8 mouse cellular contexts compared by ENCODE assay signal in the genomic region with DNA sequence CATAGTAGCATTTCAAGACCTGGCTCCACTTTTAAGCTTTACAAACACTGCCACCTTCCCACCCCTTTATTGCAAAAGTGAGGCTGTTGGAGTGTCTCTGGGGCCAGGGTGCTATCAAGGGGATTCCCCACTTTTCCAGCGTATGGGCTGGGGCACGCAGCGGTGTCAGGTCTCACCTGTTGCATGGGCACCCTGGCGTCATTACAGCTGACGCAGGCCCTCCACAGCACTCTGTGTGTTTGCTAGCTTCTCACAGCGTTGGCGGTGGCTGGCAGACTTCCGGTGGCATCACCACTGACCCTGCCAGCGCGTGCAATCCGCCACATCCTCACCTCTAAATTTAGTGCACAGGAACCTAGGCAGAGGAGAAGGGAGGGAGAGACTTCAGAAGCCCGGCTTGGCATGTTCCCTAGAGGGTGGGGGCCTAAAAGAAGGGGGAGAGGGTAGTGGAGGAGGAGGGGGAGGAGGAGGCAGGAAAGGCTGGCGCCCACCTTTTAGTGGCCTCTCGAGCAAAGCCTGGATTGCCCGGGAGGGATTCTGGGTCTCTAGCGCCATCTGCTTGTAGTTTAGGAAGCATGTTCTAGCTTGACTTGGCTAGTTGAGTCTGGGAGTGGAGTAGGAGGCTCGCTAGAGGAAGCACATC. TPM values are rescaled to one million over a fixed set of nuclear protein-coding genes. Genes with fewer than 3 reads are reported as not detected.
DNase-seq lines count a peak whose midpoint lies in the region; ATAC-seq lines count a peak whose summit lies in the region.

No protein-coding gene starts in this region.

- DNase-seq in 3T3-L1 (ENCODE audit: low read depth, low spot score) (peak; percentile 86), adipocyte (ENCODE audit: low spot score) (peak; percentile 74)
- peak; percentile 67 for DNase-seq in embryo, embryonic 11.5 days (ENCODE audit: low read depth, low spot score)
- DNase-seq in spleen, postnatal 36 days (ENCODE audit: low spot score in 2 of 2): peak; percentile 46 to 50

- peak overlapping the region; percentile 19 for H3K4me3 ChIP-seq in intestine, embryonic 15.5 days (replicated peaks)
- H3K4me3 ChIP-seq in limb, embryonic 13.5 days: peak overlapping the region; percentile 27
- H3K4me3 ChIP-seq in midbrain, embryonic 13.5 days (replicated peaks): peak overlapping the region; percentile 3; the same call in 1 of the 2 replicates

- no peaks in the 10 kb centered on the region for H3K36me3 ChIP-seq in intestine, embryonic 15.5 days
- H3K36me3 ChIP-seq in limb, embryonic 13.5 days: peaks cover 16% of the 10 kb centered on the region; the same call in 1 of the 2 replicates
- peaks cover under 1% of the 10 kb centered on the region; the same call in 1 of the 2 replicates for H3K36me3 ChIP-seq in midbrain, embryonic 13.5 days

- H3K4me2 ChIP-seq in intestine, embryonic 15.5 days (replicated peaks): peak overlapping the region; percentile 60
- H3K4me2 ChIP-seq in limb, embryonic 13.5 days (replicated peaks): peak overlapping the region; percentile 66
- peak overlapping the region; percentile 45 for H3K4me2 ChIP-seq in midbrain, embryonic 13.5 days (replicated peaks)

- WGBS in intestine, embryonic 15.5 days: 17% methylated on average over 17 of the region's 17 CpGs
- 12% methylated on average over 17 of the region's 17 CpGs for WGBS in limb, embryonic 13.5 days
- WGBS in midbrain, embryonic 13.5 days: 22% methylated on average over 17 of the region's 17 CpGs

- peak; percentile 87 for ATAC-seq in granulocyte monocyte progenitor cell, adult 5-6 weeks (replicated peaks; ENCODE audit: poor library complexity, severe bottlenecking)
- peak; percentile 76 for ATAC-seq in intestine, embryonic 15.5 days
- peak; percentile 45; the same call in 1 of the 2 replicates for ATAC-seq in limb, embryonic 13.5 days (ENCODE audit: low FRiP score, low read depth)
- ATAC-seq in midbrain, embryonic 13.5 days: peak; percentile 41

- H3K9me3 ChIP-seq in intestine, embryonic 15.5 days: no peaks in the 10 kb centered on the region
- H3K9me3 ChIP-seq in limb, embryonic 13.5 days: no peaks in the 10 kb centered on the region
- H3K9me3 ChIP-seq in midbrain, embryonic 13.5 days: no peaks in the 10 kb centered on the region

- no peaks in the 10 kb centered on the region for H3K27me3 ChIP-seq in intestine, embryonic 15.5 days (replicated peaks)
- no peaks in the 10 kb centered on the region for H3K27me3 ChIP-seq in limb, embryonic 13.5 days
- H3K27me3 ChIP-seq in midbrain, embryonic 13.5 days: no peaks in the 10 kb centered on the region

- 0 out of 2 replicates have a peak, but pooled peaks cover 16% of the 10 kb centered on the region for H3K4me1 ChIP-seq in intestine, embryonic 15.5 days (replicated peaks)
- H3K4me1 ChIP-seq in limb, embryonic 13.5 days: peaks cover 65% of the 10 kb centered on the region
- H3K4me1 ChIP-seq in midbrain, embryonic 13.5 days (replicated peaks): peaks cover 46% of the 10 kb centered on the region

- no peak overlapping the region for H3K9ac ChIP-seq in intestine, embryonic 15.5 days
- peak overlapping the region; percentile 50 for H3K9ac ChIP-seq in limb, embryonic 13.5 days
- H3K9ac ChIP-seq in midbrain, embryonic 13.5 days (replicated peaks): peak overlapping the region; percentile 24; the same call in 1 of the 2 replicates

- H3K27ac ChIP-seq in intestine, embryonic 15.5 days: no peak overlapping the region
- H3K27ac ChIP-seq in limb, embryonic 13.5 days: peak overlapping the region; percentile 53; the same call in 1 of the 2 replicates
- H3K27ac ChIP-seq in midbrain, embryonic 13.5 days: no peak overlapping the region

RNA-seq across cellular contexts. Expression of gene Smox, which starts 18.5 kb away (rescaled TPM):
- total RNA-seq in granulocyte monocyte progenitor cell, adult 5-6 weeks (2014; fragmentation: Nextera tagmentation): 6.7 and 15.1 TPM in 2 replicates
- total RNA-seq in granulocyte monocyte progenitor cell, adult 5-6 weeks (2017): 5.6 and 9.9 TPM in 2 replicates
- polyA plus RNA-seq in intestine, embryonic 15.5 days (2015; fragmentation: Nextera tagmentation; extraction: Ambion mirVana): 23.3 and 24.0 TPM in 2 replicates
- polyA plus RNA-seq in limb, embryonic 13.5 days (2015; fragmentation: Nextera tagmentation; extraction: Ambion mirVana): 70.6 and 72.6 TPM in 2 replicates
- polyA plus RNA-seq in midbrain, embryonic 13.5 days (2015; fragmentation: Nextera tagmentation; extraction: Ambion mirVana): 45.5 and 46.5 TPM in 2 replicates

RNA-seq across cellular contexts. Expression of gene Adra1d, which starts 52.3 kb away (rescaled TPM):
- not detected in 2 replicates for total RNA-seq in granulocyte monocyte progenitor cell, adult 5-6 weeks (2014; fragmentation: Nextera tagmentation)
- not detected in 2 replicates for total RNA-seq in granulocyte monocyte progenitor cell, adult 5-6 weeks (2017)
- 0.45 and 0.56 TPM in 2 replicates for polyA plus RNA-seq in intestine, embryonic 15.5 days (2015; fragmentation: Nextera tagmentation; extraction: Ambion mirVana)
- polyA plus RNA-seq in limb, embryonic 13.5 days (2015; fragmentation: Nextera tagmentation; extraction: Ambion mirVana): 0.17 and 0.38 TPM in 2 replicates
- not detected in 2 replicates for polyA plus RNA-seq in midbrain, embryonic 13.5 days (2015; fragmentation: Nextera tagmentation; extraction: Ambion mirVana)
